ENCODE assay signal across 16 mouse cellular contexts in genomic region chr6:33257076-33257789, GRCm38 (mm10).
"Had no signal": no experiment of that assay in that cellular context is flagged by ENCODE, and none has a peak within 500 bp of the region (broad histone marks: within the 10 kb centered on the region; RNA-seq: fewer than 3 reads in every experiment).

No protein-coding gene starts in this region.

- H3K27me3 ChIP-seq: liver, embryonic 15.5 days; megakaryocyte, embryonic 14.5 days; midbrain, embryonic 15.5 days; neural tube, embryonic 13.5 days had no signal

- H3K27ac ChIP-seq: layer of hippocampus, adult 2 months; left cerebral cortex, adult 2 months; limb, embryonic 10.5 days; liver, embryonic 15.5 days; macrophage; midbrain, embryonic 15.5 days; neural tube, embryonic 13.5 days; stomach, postnatal 0 days had no signal

- ATAC-seq: lung, postnatal 0 days; midbrain, embryonic 15.5 days had no signal

- H3K9ac ChIP-seq: liver, embryonic 15.5 days; midbrain, embryonic 15.5 days; neural tube, embryonic 13.5 days had no signal

- H3K4me2 ChIP-seq: liver, embryonic 11.5 days; liver, embryonic 15.5 days; midbrain, embryonic 11.5 days; midbrain, embryonic 15.5 days; neural tube, embryonic 13.5 days had no signal

- H3K36me3 ChIP-seq: limb, embryonic 10.5 days; liver, embryonic 15.5 days; midbrain, embryonic 15.5 days; neural tube, embryonic 13.5 days had no signal

- DNase-seq: kidney, postnatal 10 days; kidney, postnatal 4 days; lung, adult 2 months; right cerebral cortex, adult 18-20 months had no signal

- H3K4me3 ChIP-seq: layer of hippocampus, adult 2 months; left cerebral cortex, adult 2 months; limb, embryonic 10.5 days; liver, embryonic 15.5 days; megakaryocyte, embryonic 14.5 days; midbrain, embryonic 15.5 days; neural tube, embryonic 13.5 days had no signal

- H3K4me1 ChIP-seq: midbrain, embryonic 15.5 days had no signal

- H3K9me3 ChIP-seq: limb, embryonic 10.5 days; liver, embryonic 15.5 days; megakaryocyte, embryonic 14.5 days; midbrain, embryonic 15.5 days; neural tube, embryonic 13.5 days had no signal
